Mouse (Mus musculus): ENCODE results near the gene Snrnp200. TPM values are rescaled to one million over a fixed set of nuclear protein-coding genes. Genes with fewer than 3 reads are reported as not detected.
"Not testable (repeated sequence)": the region's sequence is repeated elsewhere in the genome, so short reads cannot be mapped to it uniquely, and the experiment has no call there.

Snrnp200 gene
- total RNA-seq (2015; ENCODE audit: low replicate concordance) (25.7 and 44.3 TPM in 2 replicates), total RNA-seq (2017; ENCODE audit: low replicate concordance) (45.7 and 55.2 TPM in 2 replicates)

DNA sequence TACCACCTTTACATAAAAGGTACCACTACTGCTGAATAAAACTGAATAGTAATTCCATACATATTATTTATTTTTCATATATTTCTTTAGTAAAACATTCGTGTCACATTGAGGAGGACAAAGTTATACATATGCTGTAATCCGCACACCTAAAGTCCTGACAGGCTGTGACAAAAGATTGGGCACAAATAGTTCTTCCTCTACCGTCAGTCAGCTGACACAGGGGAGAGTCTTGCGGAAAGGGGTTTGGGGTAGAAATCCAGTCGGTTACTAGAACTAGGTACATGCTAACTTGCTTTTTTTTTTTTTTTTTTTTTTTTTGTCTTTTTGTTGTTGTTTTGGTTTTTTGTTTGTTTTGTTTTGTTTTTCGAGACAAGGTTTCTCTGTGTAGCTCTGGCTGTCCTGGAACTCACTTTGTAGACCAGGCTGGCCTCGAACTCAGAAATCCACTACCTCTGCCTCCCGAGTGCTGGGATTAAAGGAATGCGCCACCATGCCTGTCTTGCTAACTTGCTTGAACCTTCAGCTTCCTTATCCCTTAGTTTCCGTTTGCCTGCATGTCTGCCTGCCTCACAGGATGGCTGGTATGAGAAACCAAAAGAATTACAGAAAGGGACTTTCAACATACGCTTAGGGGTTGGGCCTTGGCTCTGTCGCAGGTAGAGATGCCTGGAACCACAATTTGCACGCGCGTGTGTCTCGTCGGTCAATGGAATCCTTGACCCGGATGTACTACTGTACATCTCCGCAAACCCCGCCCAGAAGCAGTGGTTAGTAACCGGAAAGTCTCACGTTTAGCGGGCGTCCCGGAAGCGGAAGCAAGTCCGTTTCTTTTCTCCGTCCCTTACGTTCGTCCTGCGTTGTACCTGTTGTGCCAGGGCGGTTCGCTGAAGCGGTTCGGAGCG, at the start of gene Snrnp200, which contains the start of gene 1810024B03Rik:
TSS of gene Snrnp200 (plus strand) at position 840 of the 905 bp plus-strand sequence.
TSS of gene 1810024B03Rik (minus strand) at position 734 of the 905 bp plus-strand sequence.
- peak; percentile 99 for ATAC-seq (replicated peaks; ENCODE audit: low FRiP score, poor library complexity, severe bottlenecking)

DNA sequence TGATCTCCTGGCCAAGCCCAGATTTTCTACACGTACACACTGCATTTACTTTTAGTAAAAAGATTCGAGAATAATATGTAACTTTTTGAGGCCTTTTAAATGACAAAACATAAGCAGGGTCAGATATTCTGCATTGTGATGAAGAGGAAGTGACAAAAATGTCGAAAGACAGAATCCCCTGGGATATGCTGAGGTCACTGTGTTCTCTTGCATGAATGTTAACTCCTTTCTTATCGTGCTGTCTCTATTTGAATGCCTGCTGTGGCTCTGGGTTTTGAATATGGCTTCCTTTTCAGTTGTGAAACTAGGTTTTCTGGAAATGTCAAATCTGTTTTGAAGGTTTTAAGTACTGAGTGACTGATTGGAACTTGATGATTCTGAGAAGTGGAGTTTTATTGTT, 42.5 kb upstream of the Snrnp200 start:
- no peak for ATAC-seq (replicated peaks; ENCODE audit: low FRiP score, poor library complexity, severe bottlenecking)

DNA sequence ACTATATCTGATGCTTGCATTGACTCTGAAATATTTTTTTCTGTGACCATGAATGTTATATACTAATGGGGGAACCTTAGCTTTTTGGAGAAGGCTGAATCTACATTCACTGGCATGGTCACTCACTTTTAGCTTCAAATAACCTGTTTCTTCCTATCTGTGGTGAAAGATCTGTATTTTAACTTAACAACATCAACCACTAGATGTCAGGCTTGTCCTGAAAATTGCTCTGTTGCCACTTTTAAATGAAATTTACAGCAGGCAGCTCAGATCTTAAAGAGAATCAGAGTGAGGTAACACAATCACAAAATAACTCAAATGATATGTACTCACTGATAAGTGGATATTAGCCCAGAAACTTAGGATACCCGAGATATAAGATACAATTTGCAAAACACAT, 41.9 kb upstream of the Snrnp200 start:
- ATAC-seq (replicated peaks; ENCODE audit: low FRiP score, poor library complexity, severe bottlenecking) = not testable (repeated sequence)

DNA sequence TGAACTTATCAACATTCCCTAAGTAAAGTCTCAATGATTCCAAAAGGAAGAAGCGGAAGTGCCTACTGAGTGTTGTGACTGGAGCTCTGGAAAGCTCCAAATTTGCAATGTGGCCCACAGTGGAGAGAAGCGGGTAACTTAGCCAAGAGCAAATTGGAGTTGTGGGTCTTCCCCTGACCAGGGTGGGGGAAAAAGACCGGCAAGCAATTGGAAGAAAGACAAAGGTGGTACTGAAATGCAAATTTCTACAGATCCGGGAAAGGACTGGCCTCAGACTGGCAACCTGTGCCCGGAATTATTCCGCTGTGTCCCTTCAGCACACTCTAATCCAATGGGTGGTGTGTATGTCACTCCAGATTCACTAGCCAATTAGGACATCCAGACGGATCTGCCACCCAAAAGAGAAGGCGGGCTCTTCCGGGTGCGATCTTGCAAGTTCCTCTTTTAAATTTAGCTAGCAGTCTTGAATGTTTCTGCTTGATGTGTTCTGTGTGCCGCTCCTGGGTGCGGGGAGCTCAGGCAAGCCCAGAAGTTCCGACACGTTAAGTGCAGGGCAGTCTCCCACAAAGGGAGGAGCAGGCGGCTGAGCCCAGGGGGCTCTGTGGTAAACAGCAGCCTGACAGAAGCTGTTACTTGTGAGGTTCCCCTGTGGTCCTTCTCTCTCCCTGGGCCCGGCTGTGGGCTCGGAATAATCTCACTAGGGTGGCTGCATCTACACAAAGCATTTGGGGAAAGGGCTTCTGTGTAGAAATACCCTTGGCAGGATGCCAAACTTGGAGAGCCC, 25.4 kb upstream of the Snrnp200 start:
- ATAC-seq (replicated peaks; ENCODE audit: low FRiP score, poor library complexity, severe bottlenecking) = peak; percentile 99

DNA sequence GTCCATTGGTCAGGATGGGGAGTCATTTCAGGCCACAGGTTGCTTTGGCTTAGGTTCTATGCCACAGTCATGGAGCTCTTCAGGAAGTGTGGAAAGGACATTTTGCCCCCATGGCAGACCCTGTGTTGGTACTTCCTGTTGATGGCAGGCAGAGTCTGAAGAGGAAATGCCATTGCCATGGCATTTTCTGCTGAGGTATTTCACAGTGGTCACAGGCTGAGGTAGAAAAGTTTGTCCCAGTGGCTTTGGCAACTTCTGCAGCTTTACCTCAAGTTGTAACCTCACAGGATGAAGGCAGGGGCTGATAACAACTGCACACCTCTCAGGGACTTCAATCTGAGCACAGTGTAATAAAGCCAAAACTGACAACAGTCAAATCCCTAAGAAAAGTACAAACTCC, 18.6 kb upstream of the Snrnp200 start:
- no peak for ATAC-seq (replicated peaks; ENCODE audit: low FRiP score, poor library complexity, severe bottlenecking)

DNA sequence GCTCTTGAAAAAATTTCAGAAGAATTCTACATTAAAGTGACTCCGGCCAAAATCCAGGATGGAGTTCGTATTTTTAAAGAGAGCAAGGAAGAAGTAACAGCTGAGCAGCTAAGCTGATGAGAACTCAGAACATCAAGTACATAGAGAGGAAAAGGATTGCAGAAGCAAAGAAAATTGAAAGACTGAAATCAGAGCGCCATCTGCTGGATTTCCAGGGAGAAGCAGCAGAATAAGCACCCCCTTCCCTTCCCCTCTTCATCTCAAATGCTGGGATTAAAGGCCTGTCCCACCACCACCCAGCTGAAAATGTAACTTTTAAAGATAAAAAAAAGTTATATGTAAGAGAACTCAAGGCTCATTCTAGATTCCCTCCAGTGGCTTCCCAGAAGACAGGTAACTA, 3.3 kb upstream of the Snrnp200 start:
- ATAC-seq (replicated peaks; ENCODE audit: low FRiP score, poor library complexity, severe bottlenecking) = no peak

DNA sequence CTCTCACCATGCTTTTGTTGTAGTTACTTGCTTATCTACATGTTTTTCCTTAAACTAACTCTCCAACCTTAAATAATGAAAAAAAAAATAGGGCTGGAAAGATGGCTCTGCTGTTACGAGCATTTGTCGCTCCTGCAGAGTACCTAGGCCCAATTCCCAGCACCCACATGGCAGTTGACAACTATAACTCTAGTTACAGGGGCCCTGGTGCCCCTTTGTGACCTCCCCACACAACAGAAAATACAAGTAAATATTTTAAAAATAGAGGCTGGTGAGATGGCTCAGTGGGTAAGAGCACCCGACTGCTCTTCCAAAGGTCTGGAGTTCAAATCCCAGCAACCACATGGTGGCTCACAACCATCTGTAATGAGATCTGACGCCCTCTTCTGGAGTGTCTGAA, 2.2 kb upstream of the Snrnp200 start:
- not testable (repeated sequence) for ATAC-seq (replicated peaks; ENCODE audit: low FRiP score, poor library complexity, severe bottlenecking)

DNA sequence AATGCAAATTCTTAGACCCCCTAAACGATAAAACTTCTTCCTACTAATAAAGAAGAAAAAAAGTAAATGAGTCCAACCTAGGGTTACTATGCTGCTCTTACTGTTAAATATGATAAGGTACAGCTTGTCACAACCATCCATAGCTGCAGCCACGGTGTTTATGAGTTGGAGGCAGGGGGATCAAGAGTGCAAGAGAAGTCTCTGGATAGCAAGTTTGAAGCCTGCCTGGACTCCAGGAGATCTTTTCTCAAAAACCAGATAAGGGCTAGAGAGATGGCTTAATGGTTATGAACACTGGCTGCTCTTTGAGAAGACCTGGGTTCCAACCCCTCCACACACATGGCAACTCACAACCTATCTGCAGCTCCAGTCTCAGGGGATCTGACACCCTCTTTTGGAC, 1.3 kb upstream of the Snrnp200 start:
- ATAC-seq (replicated peaks; ENCODE audit: low FRiP score, poor library complexity, severe bottlenecking) = no peak

DNA sequence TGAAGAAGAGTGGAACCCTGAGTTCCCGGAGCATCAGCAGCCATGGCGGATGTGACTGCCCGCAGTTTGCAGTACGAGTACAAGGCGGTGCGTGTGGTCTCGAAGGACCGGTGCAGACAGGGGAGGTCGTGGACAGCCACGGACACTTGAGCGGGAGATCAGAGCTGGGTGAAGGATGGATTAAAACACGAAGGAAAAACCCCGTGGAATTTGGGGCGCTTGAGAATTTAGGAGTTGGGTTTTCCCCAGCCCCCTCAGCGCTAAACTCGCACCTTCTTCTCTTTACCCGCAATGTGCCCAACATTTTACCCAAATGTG, 225 bp downstream of the Snrnp200 start:
- ATAC-seq (replicated peaks; ENCODE audit: low FRiP score, poor library complexity, severe bottlenecking) = peak; percentile 19; the same call in 1 of the 2 replicates

DNA sequence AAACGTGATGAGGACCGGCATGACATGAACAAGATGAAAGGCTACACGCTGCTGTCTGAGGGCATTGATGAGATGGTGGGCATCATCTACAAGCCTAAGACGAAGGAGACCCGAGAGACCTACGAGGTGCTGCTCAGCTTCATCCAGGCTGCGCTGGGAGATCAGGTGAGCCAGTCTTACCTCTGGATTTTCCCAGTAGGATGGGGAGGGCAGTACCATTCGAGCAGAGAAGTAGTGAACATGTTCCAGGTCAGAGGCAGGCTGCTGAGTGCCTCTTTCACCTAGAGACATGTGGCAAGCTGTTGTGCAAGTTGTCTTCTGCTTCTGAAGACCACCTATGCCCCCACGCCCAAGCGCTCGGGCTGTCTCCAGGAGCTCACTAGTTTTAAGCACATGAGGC, 2.5 kb downstream of the Snrnp200 start:
- no peak for ATAC-seq (replicated peaks; ENCODE audit: low FRiP score, poor library complexity, severe bottlenecking)

DNA sequence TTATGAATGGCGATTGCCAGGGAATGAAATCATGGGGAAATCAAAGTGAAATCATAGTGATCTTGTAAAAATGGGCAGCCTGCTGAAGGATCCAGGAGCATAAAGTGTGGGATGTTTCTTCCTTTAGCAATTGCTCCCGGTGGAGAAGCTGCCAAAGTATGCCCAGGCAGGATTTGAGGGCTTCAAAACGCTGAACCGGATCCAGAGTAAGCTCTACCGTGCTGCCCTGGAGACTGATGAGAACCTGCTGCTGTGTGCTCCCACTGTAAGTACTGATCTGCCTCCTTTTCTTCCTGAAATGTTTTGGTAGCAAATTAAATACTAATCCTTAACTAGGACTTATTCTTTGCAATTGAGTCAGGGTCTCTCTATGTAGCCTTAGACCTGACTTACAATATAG, 9.6 kb downstream of the Snrnp200 start:
- ATAC-seq (replicated peaks; ENCODE audit: low FRiP score, poor library complexity, severe bottlenecking) = no peak

DNA sequence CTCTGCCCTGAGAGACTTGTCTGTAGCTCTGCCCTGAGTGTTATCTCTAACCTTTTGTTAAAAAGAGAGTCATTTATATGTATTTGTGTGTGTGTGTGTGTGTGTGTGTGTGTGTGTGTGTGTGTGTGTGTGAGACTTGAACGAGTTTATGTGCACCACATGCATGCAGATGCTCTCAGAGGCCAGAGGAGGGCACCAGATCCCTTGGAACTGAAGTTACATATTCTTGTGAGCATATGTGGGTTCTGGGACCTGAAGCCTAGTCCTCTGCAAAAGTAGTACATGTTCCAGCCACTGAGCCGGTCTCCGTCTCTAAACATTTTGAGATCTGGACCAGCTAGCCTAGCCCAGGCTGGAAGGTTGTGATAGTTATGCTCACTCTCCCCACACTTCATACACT, 17.1 kb downstream of the Snrnp200 start:
- ATAC-seq (replicated peaks; ENCODE audit: low FRiP score, poor library complexity, severe bottlenecking) = no peak

DNA sequence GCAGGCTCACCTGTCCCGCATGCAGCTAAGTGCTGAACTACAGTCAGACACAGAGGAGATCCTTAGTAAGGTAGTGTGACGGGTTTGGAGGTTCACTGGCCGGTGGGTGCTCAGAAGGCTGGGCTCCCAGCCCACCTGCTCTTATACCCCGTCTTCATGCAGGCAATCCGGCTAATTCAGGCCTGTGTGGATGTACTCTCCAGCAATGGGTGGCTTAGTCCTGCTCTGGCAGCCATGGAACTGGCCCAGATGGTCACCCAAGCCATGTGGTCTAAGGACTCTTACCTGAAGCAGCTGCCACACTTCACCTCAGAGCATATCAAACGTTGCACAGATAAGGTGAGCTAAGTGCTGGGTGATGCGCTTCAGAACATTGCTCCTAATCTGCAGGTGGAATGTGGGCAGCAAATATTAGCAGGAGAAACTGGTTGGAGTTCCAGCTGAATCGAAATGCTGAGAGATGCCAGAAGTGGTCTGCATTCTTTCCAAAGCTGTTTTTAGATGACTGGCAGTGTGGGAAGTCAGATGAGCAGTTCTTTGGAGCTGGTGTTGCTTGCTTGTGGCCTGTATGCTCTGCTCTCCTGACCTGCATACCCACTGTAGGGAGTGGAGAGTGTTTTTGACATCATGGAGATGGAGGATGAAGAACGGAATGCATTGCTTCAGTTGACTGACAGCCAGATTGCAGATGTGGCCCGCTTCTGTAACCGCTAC, 29.9 kb downstream of the Snrnp200 start:
- no peak for ATAC-seq (replicated peaks; ENCODE audit: low FRiP score, poor library complexity, severe bottlenecking)

DNA sequence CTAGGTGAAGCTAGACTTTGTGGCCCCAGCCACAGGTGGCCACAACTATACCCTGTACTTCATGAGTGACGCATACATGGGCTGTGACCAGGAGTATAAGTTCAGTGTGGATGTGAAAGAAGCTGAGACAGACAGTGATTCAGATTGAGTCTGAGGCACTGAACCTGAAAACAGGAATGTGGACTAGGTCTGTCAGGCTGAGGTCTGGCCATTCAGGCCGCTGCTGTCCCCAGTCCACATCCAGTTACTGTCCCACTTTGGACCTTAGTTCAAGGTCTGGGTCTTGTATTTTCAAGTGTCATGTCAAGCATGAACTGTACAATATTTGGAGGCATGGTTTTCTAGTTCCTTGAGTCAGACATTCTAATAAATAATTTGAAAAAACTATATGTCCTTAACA, 31.9 kb downstream of the Snrnp200 start:
- ATAC-seq (replicated peaks; ENCODE audit: low FRiP score, poor library complexity, severe bottlenecking) = no peak

DNA sequence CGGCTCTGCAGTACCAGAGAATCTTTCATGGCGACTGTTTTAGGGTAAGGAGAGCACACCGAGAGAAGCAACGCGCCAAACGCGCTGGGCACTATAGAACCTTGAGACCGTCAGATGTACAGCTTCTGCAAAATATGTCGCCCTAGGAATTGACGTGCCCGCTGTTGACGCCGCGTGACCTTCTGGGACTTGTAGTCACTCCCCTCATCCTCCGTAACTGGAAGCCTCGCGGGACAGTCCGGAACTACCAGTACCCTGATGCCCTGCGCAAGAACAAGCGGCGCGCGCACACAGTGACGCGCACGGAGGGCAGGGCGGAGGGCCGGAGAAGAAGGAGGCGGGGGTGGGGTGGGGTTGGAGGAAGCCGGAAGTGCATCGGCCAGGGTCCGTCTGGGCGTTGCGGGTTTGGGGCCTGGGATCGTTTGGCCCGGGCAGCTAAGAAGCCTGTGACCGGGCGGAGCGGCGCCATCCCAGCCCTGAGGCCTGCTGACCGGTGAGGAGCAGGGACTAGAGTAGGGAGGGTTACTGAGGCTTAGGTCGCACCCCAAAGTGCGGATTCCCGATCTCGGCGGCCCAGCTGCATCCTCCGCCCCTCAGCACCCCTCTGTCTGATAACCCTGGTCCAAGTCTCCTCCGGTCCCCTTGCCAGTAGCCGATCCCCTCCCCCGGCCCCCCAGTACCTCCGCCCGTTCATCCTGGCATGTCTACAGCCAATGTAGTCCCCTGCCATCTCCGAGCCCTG, 39.6 kb downstream of the Snrnp200 start, which contains the start of the genes Ciao1 and Tmem127:
TSS of gene Ciao1 (minus strand) at position 225 of the 742 bp plus-strand sequence.
TSS of gene Tmem127 (plus strand) at position 317 of the 742 bp plus-strand sequence.
- ATAC-seq (replicated peaks; ENCODE audit: low FRiP score, poor library complexity, severe bottlenecking) = peak; percentile 93

DNA sequence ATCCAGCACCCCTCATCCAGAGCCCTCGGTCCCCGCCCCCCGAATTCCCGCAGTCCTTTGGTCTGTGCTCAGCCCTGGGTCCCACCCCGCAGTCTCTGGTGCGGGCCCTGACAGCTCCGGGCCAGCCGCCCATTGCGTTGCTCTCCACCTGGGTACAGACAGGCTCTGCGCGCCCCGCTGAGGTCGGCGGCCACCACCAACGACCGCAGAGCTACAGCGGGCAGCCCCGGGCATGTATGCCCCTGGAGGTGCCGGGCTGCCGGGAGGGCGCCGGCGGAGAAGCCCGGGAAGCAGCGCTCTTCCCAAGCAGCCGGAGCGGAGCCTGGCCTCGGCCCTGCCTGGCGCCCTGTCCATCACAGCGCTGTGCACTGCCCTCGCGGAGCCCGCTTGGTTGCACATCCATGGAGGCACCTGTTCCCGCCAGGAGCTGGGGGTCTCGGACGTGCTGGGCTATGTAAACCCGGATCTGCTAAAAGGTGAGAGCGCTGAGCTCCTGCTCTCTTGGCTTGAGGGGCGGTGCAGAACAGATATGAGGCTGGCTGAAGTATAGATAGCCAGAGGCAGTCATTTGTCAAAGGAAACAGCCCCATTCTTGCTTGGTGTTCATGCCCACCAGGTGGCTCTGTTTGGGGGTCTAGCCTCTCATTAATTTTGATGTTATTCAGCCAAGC, 40.3 kb downstream of the Snrnp200 start:
- peak; percentile 40 for ATAC-seq (replicated peaks; ENCODE audit: low FRiP score, poor library complexity, severe bottlenecking)

DNA sequence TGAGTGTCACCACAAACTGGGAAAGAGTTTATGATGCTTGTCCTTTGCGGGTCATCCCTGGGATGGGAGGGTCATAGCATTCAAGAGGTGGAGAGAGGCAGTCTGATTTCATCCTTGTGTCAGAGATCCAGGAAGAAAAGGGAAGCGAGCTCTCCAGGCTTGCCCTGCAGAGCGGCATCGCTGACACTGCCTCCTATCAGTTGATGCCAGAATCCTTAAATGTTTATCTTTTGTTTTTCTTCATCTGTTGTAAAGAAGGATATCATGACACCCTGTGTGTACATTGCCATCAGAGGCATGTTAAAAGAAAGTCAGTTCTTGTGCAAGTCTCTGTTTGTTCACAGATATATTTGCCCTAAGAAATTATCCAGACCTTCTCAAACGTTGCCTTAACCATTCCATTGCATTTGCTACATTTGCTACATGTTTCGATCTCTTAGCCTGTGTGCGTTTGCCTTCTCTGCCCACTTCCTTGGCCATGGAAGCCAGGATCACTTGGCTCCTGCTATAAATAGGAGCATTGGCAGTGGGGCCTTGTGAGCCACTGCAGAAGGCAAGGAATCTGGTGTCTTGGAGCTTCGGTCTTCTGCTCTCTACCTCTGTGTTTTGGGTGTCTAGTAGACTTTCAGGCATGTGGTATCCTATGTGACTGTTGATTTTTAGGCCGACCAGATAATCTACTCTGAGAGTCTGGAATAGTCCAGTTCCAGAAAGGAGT, 42.3 kb downstream of the Snrnp200 start:
- ATAC-seq (replicated peaks; ENCODE audit: low FRiP score, poor library complexity, severe bottlenecking) = no peak

DNA sequence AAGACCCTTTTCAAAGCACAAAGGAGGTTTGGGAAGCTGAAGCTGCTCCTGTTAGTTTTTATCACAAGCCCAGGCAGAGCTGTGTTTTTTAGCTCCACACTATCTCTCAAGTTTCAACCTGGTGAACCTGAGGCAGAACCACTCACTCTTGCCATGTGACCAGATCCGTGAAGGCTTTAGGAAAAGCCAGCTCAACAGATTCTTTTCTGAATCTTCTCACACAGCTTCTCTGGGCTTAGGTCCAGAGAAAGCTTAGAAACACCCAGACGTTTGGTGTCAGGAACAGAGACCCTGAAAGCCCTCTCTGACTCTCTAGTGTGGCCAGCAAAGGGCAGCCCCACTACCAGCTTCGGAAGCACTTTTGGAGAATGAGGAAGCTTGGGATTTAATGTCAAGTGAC, 43.3 kb downstream of the Snrnp200 start:
- no peak for ATAC-seq (replicated peaks; ENCODE audit: low FRiP score, poor library complexity, severe bottlenecking)

All from erythroblast, adult 5-6 weeks (primary cell).